Mouse (Mus musculus) limb, embryonic 14.5 days (tissue): ENCODE measurements at regions not wholly inside any gene's neighbourhood (a gene's known extent, or its start where the extent isn't known, plus 50 kb on each side); places are given as distances from the start of the nearest gene placed in this dataset.
A peak's percentile ranks its signal among the peaks of the same experiment; 100 is the strongest.

ENCODE experiments used
- ATAC-seq: fragments of 200-750 bp; cut with Nextera tagmentation; 2 replicates; pipeline ENCODE4 v1.8.0; 2017; ENCODE audit warnings: low read depth, moderate number of reproducible peaks, moderate TSS enrichment; ENCODE audit not compliant: low FRiP score
- DNase-seq: peaks from one replicate; pipeline ENCODE4 v3.0.0-alpha.2; 2015; ENCODE audit warnings: low spot score
- H3K27ac ChIP-seq: fragments of 300-500 bp; sonication (generic); replicated peaks from 2 replicates; pipeline ENCODE4 v1.5.1; 2014; ENCODE audit warnings: low read depth, mild to moderate bottlenecking, low read length, moderate library complexity, mixed read lengths
- H3K27me3 ChIP-seq: fragments of 300-500 bp; sonication (generic); 2 replicates; pipeline ENCODE4 v1.6.1; 2014; ENCODE audit warnings: low read length, mixed read lengths; ENCODE audit not compliant: control insufficient read depth, insufficient read depth
- H3K36me3 ChIP-seq: fragments of 300-500 bp; sonication (generic); 2 replicates; pipeline ENCODE4 v1.6.1; 2014; ENCODE audit warnings: mild to moderate bottlenecking, low read length, moderate library complexity, mixed read lengths; ENCODE audit not compliant: control insufficient read depth, insufficient read depth
- H3K4me1 ChIP-seq: fragments of 300-500 bp; sonication (generic); 2 replicates; pipeline ENCODE4 v1.6.1; 2014; ENCODE audit warnings: antibody characterized with exemption, low read length, mixed read lengths; ENCODE audit not compliant: control insufficient read depth, insufficient read depth
- H3K4me2 ChIP-seq: fragments of 300-500 bp; sonication (generic); replicated peaks from 2 replicates; pipeline ENCODE4 v1.6.1; 2014; ENCODE audit warnings: low read depth, mild to moderate bottlenecking, low read length, moderate library complexity; ENCODE audit not compliant: severe bottlenecking
- H3K4me3 ChIP-seq: fragments of 300-500 bp; sonication (generic); replicated peaks from 2 replicates; pipeline ENCODE4 v1.5.1; 2014; ENCODE audit warnings: low read length
- H3K9ac ChIP-seq: fragments of 300-500 bp; sonication (generic); 2 replicates; pipeline ENCODE4 v1.6.1; 2014; ENCODE audit warnings: mild to moderate bottlenecking, low read depth, low read length, moderate library complexity; ENCODE audit not compliant: severe bottlenecking
- H3K9me3 ChIP-seq: fragments of 300-500 bp; sonication (generic); 2 replicates; pipeline ENCODE4 v1.6.1; 2016; ENCODE audit warnings: low read length; ENCODE audit not compliant: control insufficient read depth
- POLR2A ChIP-seq: fragments of 200-500 bp; IDR thresholded peaks from 2 replicates; pipeline ENCODE4 v1.8.0; 2012; ENCODE audit warnings: inconsistent platforms, mild to moderate bottlenecking, moderate library complexity, borderline replicate concordance; ENCODE audit not compliant: insufficient read depth, insufficient read length; ENCODE audit errors: extremely low read depth
- WGBS: fragments of 180-500 bp; shearing (Covaris S2); extraction: QIAGEN DNeasy Blood & Tissue Kit; methylation state at CpG from one replicate; pipeline ENCODE4 v1.1.7; 2014; 5-methylcytosine and 5-hydroxymethylcytosine counted together

- no peak overlapping the region for H3K9ac ChIP-seq
- TF ChIP-seq POLR2A, result no peak
- no peak for ATAC-seq
- no peak overlapping the region for H3K4me2 ChIP-seq
- H3K27ac ChIP-seq, result no peak overlapping the region
- H3K4me3 ChIP-seq, result no peak overlapping the region
- DNase-seq, result no peak
- no peaks in the 10 kb centered on the region for H3K36me3 ChIP-seq
- 31% methylated on average over 3 of the region's 3 CpGs for WGBS
- H3K4me1 ChIP-seq, result no peaks in the 10 kb centered on the region
- no peaks in the 10 kb centered on the region for H3K9me3 ChIP-seq
- H3K27me3 ChIP-seq, result no peaks in the 10 kb centered on the region
Observed at GRCm38 (mm10) chr13:38776546-38776945, 117.7 kb upstream of the Eef1e1 start.

- Histone ChIP-seq H3K4me2 (no peak overlapping the region), H3K9ac (no peak overlapping the region), H3K4me1 (no peaks in the 10 kb centered on the region), H3K27me3 (no peaks in the 10 kb centered on the region), H3K9me3 (no peaks in the 10 kb centered on the region), H3K36me3 (no peaks in the 10 kb centered on the region), H3K27ac (no peak overlapping the region), H3K4me3 (no peak overlapping the region)
- WGBS, result 15% methylated on average over 6 of the region's 6 CpGs
- no peak for ATAC-seq
- DNase-seq, result peak; percentile 10
- TF ChIP-seq POLR2A, result no peak
Observed at GRCm38 (mm10) chr13:38772996-38773395, 114.1 kb upstream of the Eef1e1 start.

- Histone ChIP-seq H3K9ac (no peak overlapping the region), H3K4me2 (no peak overlapping the region), H3K27ac (no peak overlapping the region), H3K4me1 (no peaks in the 10 kb centered on the region), H3K27me3 (no peaks in the 10 kb centered on the region), H3K9me3 (no peaks in the 10 kb centered on the region), H3K4me3 (no peak overlapping the region), H3K36me3 (no peaks in the 10 kb centered on the region)
- no peak for DNase-seq
- 49% methylated on average over 4 of the region's 4 CpGs for WGBS
- TF ChIP-seq POLR2A, result no peak
- no peak for ATAC-seq
Observed at GRCm38 (mm10) chr13:38766133-38766532, 107.3 kb upstream of the Eef1e1 start.

- Histone ChIP-seq H3K4me3 (no peak overlapping the region), H3K4me1 (no peaks in the 10 kb centered on the region), H3K9me3 (no peaks in the 10 kb centered on the region), H3K27ac (no peak overlapping the region), H3K9ac (no peak overlapping the region), H3K36me3 (no peaks in the 10 kb centered on the region), H3K27me3 (no peaks in the 10 kb centered on the region), H3K4me2 (no peak overlapping the region)
- ATAC-seq, result no peak
- WGBS, result 90% methylated on average over 3 of the region's 3 CpGs
- DNase-seq, result no peak
- no peak for TF ChIP-seq POLR2A
Observed at GRCm38 (mm10) chr13:38760261-38760660, 101.4 kb upstream of the Eef1e1 start.

GRCm38 (mm10) chr13:38756629-38757227 is 97.9 kb upstream of the Eef1e1 start:
- DNase-seq (no peak), ATAC-seq (no peak)
- H3K9me3 ChIP-seq, result peaks cover 4% of the 10 kb centered on the region; the same call in 1 of the 2 replicates
- H3K4me2 ChIP-seq, result no peak overlapping the region
- no peak overlapping the region for H3K9ac ChIP-seq
- no peak overlapping the region for H3K4me3 ChIP-seq
- H3K27ac ChIP-seq, result no peak overlapping the region
- no peaks in the 10 kb centered on the region for H3K27me3 ChIP-seq
- no peak for TF ChIP-seq POLR2A
- no peaks in the 10 kb centered on the region for H3K4me1 ChIP-seq
- WGBS, result 88% methylated on average over 11 of the region's 11 CpGs
- H3K36me3 ChIP-seq, result no peaks in the 10 kb centered on the region

GRCm38 (mm10) chr13:38753722-38754121 is 94.9 kb upstream of the Eef1e1 start:
- no peaks in the 10 kb centered on the region for H3K27me3 ChIP-seq
- no peak overlapping the region for H3K9ac ChIP-seq
- no peaks in the 10 kb centered on the region for H3K36me3 ChIP-seq
- no peak for TF ChIP-seq POLR2A
- no peak overlapping the region for H3K4me2 ChIP-seq
- H3K27ac ChIP-seq, result no peak overlapping the region
- H3K4me3 ChIP-seq, result no peak overlapping the region
- no peaks in the 10 kb centered on the region for H3K4me1 ChIP-seq
- ATAC-seq (no peak), DNase-seq (no peak)
- H3K9me3 ChIP-seq, result peaks cover 5% of the 10 kb centered on the region; the same call in 1 of the 2 replicates
- 73% methylated on average over 4 of the region's 4 CpGs for WGBS
